Mouse (Mus musculus): Measurements from ENCODE around the gene Pbx1. TPM values are rescaled to one million over a fixed set of nuclear protein-coding genes. Genes with fewer than 3 reads are reported as not detected.

Pbx1 gene
- polyA plus RNA-seq, 1 experiment: 0.08 TPM

DNA sequence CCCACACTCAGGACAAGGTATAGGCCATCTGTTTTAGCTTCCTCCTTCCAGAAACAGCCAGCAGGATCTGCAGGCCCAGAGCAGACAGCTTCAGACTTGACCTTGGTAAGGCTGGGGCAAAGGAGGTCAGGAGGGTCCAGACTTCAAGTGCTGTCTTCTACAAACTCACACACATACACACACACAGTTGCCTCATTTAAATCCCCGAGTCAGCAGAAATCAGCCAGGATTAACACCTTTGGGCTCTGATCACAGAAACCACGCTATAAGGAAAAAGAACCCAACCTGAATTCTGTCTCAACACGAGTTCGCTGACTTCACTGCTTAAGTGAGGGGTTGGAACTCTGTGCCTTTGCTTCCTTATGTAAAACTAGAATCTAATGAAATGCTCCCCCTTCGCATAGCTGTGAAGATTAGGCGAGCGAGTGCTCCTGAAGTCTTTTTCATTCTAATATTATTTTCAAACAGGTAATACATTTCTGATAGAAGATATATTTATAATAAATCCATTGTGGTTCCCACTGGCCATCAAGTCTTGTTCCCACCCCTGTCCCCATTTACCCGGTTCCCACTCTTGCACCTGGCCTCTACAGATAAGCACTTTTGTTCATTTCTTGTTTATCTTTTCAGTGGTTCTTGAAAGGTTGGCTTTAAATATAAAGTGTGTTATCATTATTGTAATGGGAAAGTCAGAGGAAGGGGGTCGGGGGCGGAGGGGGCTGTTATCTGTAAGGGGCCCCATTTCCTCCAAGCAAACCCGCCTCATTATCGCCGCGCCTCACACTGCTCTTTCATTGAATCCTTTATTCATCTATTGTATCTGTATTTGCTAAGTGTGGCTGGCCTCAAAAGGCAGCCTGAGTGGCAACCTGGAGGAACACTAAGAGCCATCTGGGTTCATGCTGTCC lies 124.5 kb downstream of the Pbx1 start:
- no peak for TF ChIP-seq GATA1 (IDR thresholded peaks at IDR 0.05; ENCODE audit: low read length)
- TF ChIP-seq TAL1 (IDR thresholded peaks at IDR 0.05; ENCODE audit: low read length): no peak
- Histone ChIP-seq H3K36me3 (ENCODE audit: control insufficient read depth) (no peaks in the 10 kb centered on the region), H3K4me1 (ENCODE audit: control insufficient read depth) (peaks cover 58% of the 10 kb centered on the region), H3K9me3 (ENCODE audit: control insufficient read depth, low read length) (no peaks in the 10 kb centered on the region), H3K27me3 (ENCODE audit: control insufficient read depth) (peaks cover 32% of the 10 kb centered on the region), H3K4me3 (replicated peaks) (no peak overlapping the region)

DNA sequence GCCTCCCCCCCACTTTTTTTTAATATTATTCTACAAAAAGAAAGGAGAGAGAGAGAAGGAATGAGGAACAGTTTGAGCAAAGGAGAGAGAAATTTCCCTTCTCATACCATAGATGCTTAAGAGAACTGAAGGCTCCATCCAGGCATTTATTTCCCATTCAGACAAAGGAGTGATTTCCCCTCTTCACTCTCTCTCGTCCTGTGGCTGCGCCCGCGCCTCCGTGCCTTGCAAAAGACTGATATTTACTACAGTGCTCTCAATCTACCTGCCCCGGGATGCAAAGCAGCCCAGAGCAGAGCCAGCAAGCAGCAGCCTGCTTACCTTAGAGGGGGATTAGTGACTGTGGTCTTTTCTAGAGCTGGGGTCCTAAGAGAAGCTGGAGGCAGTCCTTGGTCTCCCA lies 131.6 kb downstream of the Pbx1 start:
- no peaks in the 10 kb centered on the region for H3K9me3 ChIP-seq (ENCODE audit: control insufficient read depth, low read length)
- peaks cover 11% of the 10 kb centered on the region for H3K4me1 ChIP-seq (ENCODE audit: control insufficient read depth)

DNA sequence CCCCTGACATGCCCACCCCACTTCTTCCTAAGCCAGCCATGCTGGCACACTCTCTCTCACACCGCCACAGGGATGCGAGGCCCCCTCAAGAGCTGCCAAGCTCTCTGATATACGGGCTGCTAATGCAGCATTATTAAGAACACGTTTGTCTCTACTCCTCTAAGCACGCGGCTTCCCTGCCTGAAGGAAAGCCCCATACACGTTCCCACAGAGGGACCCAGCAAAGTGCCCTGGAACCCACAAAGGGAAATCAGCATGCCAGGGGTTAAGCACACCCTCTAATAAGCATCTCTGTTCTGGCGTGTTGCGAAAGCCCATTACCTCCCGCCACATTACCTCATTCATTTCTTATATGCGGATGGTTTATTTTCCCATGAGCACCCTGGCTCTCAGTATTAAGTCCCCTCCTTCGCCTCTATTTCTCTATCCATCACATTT lies 132.1 kb downstream of the Pbx1 start:
- Histone ChIP-seq H3K4me1 (ENCODE audit: control insufficient read depth) (peaks cover 11% of the 10 kb centered on the region), H3K36me3 (ENCODE audit: control insufficient read depth) (no peaks in the 10 kb centered on the region), H3K9me3 (ENCODE audit: control insufficient read depth, low read length) (no peaks in the 10 kb centered on the region), H3K4me3 (replicated peaks) (no peak overlapping the region), H3K27me3 (ENCODE audit: control insufficient read depth) (peaks cover 17% of the 10 kb centered on the region)
- TF ChIP-seq GATA1 (IDR thresholded peaks at IDR 0.05; ENCODE audit: low read length) (no peak), TAL1 (IDR thresholded peaks at IDR 0.05; ENCODE audit: low read length) (no peak)

More for the DNA sequence above, 131.6 kb downstream of the Pbx1 start:
- no peak for TF ChIP-seq GATA1 (IDR thresholded peaks at IDR 0.05; ENCODE audit: low read length)
- no peak for TF ChIP-seq TAL1 (IDR thresholded peaks at IDR 0.05; ENCODE audit: low read length)
- peaks cover 18% of the 10 kb centered on the region for H3K27me3 ChIP-seq (ENCODE audit: control insufficient read depth)
- H3K36me3 ChIP-seq (ENCODE audit: control insufficient read depth): no peaks in the 10 kb centered on the region
- no peak overlapping the region for H3K4me3 ChIP-seq (replicated peaks)

DNA sequence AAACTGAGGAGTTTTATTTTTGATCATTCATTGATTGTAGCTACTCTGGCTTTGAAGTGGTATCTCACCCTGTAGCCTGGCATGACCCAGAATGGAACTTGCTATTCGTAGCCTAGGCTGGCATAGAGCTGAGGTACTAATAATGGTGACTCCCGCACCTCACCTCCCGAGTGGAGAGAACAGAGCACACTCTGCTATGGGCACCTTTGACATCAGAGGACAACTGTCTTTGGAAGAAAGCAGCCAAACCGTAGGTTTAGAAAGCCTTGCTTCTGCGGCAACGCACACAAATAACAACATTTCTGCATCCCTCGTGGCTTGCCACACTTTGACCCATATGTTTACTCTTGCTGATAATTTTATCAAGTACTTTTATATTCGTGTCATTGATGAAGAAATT lies 132.9 kb downstream of the Pbx1 start:
- no peaks in the 10 kb centered on the region for H3K36me3 ChIP-seq (ENCODE audit: control insufficient read depth)
- TF ChIP-seq GATA1 (IDR thresholded peaks at IDR 0.05; ENCODE audit: low read length) (no peak), TAL1 (IDR thresholded peaks at IDR 0.05; ENCODE audit: low read length) (no peak)

DNA sequence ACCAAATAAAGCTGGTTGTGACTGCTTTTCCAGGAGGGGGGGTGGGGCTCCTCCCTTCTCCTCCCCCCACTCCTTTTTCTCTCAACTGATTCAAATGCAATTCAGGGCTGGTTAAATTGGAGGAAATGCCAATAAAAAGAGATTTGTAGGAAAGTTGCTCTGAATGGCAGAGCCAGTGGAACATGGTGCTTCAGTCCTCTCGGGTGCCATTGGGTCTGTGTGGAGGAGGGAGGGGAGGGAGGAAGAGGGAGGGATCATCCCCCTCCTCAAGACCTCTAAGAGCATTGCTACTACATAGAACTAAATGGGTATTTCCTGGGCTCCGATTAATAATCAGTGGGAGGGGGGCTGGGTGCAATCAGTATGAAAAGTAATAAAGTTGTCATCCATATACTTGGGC lies 135.8 kb downstream of the Pbx1 start:
- H3K4me3 ChIP-seq (replicated peaks): no peak overlapping the region
- H3K27me3 ChIP-seq (ENCODE audit: control insufficient read depth): peaks cover 28% of the 10 kb centered on the region
- peaks cover 2% of the 10 kb centered on the region; the same call in 1 of the 2 replicates for H3K36me3 ChIP-seq (ENCODE audit: control insufficient read depth)

More for the DNA sequence above, 132.9 kb downstream of the Pbx1 start:
- no peaks in the 10 kb centered on the region for H3K9me3 ChIP-seq (ENCODE audit: control insufficient read depth, low read length)
- H3K27me3 ChIP-seq (ENCODE audit: control insufficient read depth): peaks cover 15% of the 10 kb centered on the region
- no peak overlapping the region for H3K4me3 ChIP-seq (replicated peaks)
- H3K4me1 ChIP-seq (ENCODE audit: control insufficient read depth): peaks cover 13% of the 10 kb centered on the region

DNA sequence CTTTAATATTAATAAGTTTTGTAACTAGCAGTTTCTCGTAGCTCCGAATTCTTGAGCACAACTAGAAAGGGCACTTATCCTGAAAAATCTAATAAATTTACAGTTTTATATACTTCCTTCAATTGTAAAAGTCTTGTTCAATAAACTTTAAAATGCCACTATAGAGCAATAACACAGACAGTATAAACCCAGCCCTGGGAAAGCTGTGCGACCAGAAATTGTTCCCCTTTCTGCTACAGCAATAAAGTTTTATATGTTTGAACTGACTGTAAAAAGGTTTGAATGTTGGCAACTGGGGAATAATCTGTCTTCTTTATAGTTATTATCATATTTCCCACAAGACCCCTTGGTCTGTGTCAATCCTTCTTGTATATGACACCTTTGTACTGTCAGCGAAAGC lies 136.3 kb downstream of the Pbx1 start:
- H3K27me3 ChIP-seq (ENCODE audit: control insufficient read depth): peaks cover 31% of the 10 kb centered on the region
- TF ChIP-seq TAL1 (IDR thresholded peaks at IDR 0.05; ENCODE audit: low read length) (no peak), GATA1 (IDR thresholded peaks at IDR 0.05; ENCODE audit: low read length) (no peak)

More for the DNA sequence above, 135.8 kb downstream of the Pbx1 start:
- H3K9me3 ChIP-seq (ENCODE audit: control insufficient read depth, low read length): no peaks in the 10 kb centered on the region; the same call in 1 of the 2 replicates
- H3K4me1 ChIP-seq (ENCODE audit: control insufficient read depth): peaks cover 33% of the 10 kb centered on the region
- TF ChIP-seq GATA1 (IDR thresholded peaks at IDR 0.05; ENCODE audit: low read length) (no peak), TAL1 (IDR thresholded peaks at IDR 0.05; ENCODE audit: low read length) (no peak)

DNA sequence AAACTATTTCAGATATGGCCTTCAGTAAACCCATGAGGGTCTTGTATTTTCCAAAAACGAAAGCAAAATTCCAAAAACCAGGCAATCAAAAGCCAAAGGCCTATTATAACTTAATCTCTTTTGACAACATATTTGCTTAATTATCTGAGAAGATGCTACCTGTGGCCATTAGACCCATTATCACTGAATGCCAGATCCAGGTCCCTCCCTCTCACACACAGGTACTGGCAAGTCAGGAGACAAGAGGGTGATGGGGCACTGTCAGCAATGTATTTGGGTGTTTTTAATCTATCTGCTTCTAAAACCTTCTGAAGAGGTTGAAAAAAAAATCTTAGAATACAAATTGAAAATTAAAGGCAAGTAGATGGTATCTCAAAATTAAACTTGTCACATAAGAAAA lies 138.4 kb downstream of the Pbx1 start:
- H3K27me3 ChIP-seq (ENCODE audit: control insufficient read depth): peaks cover 26% of the 10 kb centered on the region
- TF ChIP-seq TAL1 (IDR thresholded peaks at IDR 0.05; ENCODE audit: low read length) (no peak), GATA1 (IDR thresholded peaks at IDR 0.05; ENCODE audit: low read length) (no peak)
- no peak overlapping the region for H3K4me3 ChIP-seq (replicated peaks)
- H3K36me3 ChIP-seq (ENCODE audit: control insufficient read depth): peaks cover 2% of the 10 kb centered on the region
- H3K4me1 ChIP-seq (ENCODE audit: control insufficient read depth): peaks cover 58% of the 10 kb centered on the region
- H3K9me3 ChIP-seq (ENCODE audit: control insufficient read depth, low read length): no peaks in the 10 kb centered on the region; the same call in 1 of the 2 replicates

More for the DNA sequence above, 136.3 kb downstream of the Pbx1 start:
- peaks cover 38% of the 10 kb centered on the region for H3K4me1 ChIP-seq (ENCODE audit: control insufficient read depth)
- peaks cover 2% of the 10 kb centered on the region; the same call in 1 of the 2 replicates for H3K36me3 ChIP-seq (ENCODE audit: control insufficient read depth)
- no peak overlapping the region for H3K4me3 ChIP-seq (replicated peaks)
- H3K9me3 ChIP-seq (ENCODE audit: control insufficient read depth, low read length): no peaks in the 10 kb centered on the region; the same call in 1 of the 2 replicates

DNA sequence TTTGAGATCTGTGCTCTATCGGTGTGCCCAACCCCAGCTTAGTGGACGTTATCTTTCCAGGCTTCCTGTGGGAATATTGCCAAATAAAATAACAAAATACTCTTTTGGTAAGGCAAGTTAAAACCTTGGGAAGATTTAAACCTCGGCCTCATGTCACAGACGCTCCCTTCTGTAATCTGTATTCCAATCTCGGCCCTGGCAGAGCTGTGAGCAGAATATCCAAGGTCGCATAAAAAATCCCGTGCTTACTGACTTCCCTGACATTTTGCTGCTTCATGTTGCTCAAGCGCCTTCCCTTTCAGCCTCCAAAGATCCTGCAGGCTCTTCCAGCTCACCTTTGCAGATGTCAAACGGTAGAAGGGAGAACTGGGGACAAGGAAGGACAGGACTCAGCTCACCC lies 140.0 kb downstream of the Pbx1 start:
- H3K36me3 ChIP-seq (ENCODE audit: control insufficient read depth): peaks cover 2% of the 10 kb centered on the region
- H3K9me3 ChIP-seq (ENCODE audit: control insufficient read depth, low read length): no peaks in the 10 kb centered on the region; the same call in 1 of the 2 replicates
- peaks cover 23% of the 10 kb centered on the region for H3K27me3 ChIP-seq (ENCODE audit: control insufficient read depth)
- TF ChIP-seq GATA1 (IDR thresholded peaks at IDR 0.05; ENCODE audit: low read length) (no peak), TAL1 (IDR thresholded peaks at IDR 0.05; ENCODE audit: low read length) (no peak)
- H3K4me1 ChIP-seq (ENCODE audit: control insufficient read depth): peaks cover 69% of the 10 kb centered on the region
- H3K4me3 ChIP-seq (replicated peaks): no peak overlapping the region

DNA sequence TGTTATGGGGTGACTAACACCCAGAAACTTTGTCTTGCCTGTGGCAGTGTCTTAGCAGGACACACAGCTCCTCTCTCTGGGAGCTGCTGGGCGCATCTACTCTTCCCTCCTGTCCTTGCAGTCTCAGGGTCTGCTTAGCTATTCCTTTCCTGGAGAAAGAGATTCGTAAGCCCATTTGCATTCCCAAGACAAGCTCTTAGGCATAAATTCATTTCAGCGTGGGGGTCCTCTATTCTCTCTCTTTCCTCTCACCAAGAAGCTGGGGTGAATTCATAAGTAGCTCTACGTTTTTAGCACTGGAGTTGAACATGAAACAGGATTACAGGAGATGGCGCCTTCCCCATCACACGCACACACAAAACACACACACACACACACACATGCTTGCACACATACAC lies 140.4 kb downstream of the Pbx1 start:
- Histone ChIP-seq H3K9me3 (ENCODE audit: control insufficient read depth, low read length) (no peaks in the 10 kb centered on the region; the same call in 1 of the 2 replicates), H3K4me3 (replicated peaks) (no peak overlapping the region), H3K36me3 (ENCODE audit: control insufficient read depth) (peaks cover 2% of the 10 kb centered on the region), H3K4me1 (ENCODE audit: control insufficient read depth) (peaks cover 74% of the 10 kb centered on the region), H3K27me3 (ENCODE audit: control insufficient read depth) (peaks cover 23% of the 10 kb centered on the region)
- TF ChIP-seq GATA1 (IDR thresholded peaks at IDR 0.05; ENCODE audit: low read length) (no peak), TAL1 (IDR thresholded peaks at IDR 0.05; ENCODE audit: low read length) (no peak)
